Mouse (Mus musculus) CH12F3 (cell line): Measurements from ENCODE around the gene Zcchc8.
"Not testable (repeated sequence)": the region's sequence is repeated elsewhere in the genome, so short reads cannot be mapped to it uniquely, and the experiment has no call there.

Experiments
- in situ Hi-C: fragments of 300-500 bp; cut with MboI; formaldehyde crosslinking; loops from 2 replicates; pipeline ENCODE4 v1.14.3; 2020; ENCODE audit warnings: low sequenced_read_pairs

The Zcchc8 gene

DNA sequence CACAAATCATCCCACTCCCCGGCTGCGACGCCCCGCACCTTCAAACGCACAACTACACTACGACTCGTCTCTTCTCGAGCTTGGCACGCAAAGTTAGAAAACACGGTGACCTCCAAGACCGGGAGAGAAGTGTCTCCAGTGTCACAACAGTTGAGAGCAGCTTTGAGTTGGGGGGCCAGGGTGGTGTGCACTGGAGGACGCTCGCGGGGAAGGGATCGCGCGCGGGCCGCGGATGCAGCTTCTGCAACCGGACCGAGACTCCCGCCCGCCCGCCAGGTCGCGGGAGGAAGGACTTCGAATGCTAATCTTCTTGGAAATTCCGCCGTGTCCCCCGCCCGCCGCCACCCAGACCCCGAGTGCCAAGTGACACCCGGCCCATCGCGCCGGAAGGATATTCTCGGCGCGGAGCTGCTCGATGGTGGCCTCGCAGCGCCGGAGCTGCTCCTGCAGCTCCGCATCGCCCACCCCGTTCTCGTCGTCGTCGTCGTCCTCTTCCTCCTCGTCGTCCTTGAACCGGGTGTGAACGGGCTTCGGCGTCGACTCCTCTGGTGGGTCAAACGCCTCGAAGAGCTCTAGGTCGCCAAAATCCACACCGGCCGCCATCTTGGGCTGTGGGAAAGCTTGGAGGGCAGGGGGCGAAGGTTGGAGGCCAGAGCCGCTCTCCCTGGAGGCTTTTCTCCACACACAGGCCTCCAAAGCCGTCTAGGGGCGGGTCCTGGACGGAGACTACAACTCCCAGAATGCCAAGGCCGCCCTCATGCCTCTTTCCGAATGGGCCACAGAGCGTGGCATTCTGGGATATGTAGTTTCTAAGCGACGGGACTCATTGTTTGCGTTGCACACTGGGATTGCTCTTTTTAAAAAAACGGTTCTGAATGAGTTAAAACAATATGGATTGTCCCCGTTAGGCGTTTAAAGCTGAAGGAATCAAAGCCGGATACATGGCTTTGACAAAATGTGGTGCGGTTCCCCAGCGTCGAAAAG is at the start of gene Zcchc8:
TSS of gene Zcchc8 (minus strand) at position 773 of the 984 bp plus-strand sequence.
- in situ Hi-C loops = no loop called here

GRCm38 (mm10) chr5:123766455-123766854 is 45.6 kb upstream of the Zcchc8 start:
- in situ Hi-C loops = not testable (repeated sequence)

GRCm38 (mm10) chr5:123765506-123765905 is 44.6 kb upstream of the Zcchc8 start:
- in situ Hi-C loops = no loop called here

- in situ Hi-C loops = no loop called here
These were observed 28.5 kb upstream of the Zcchc8 start, which contains the start of the genes Rsrc2 and Kntc1 for GRCm38 (mm10) chr5:123749065-123750064. Gene Rsrc2 (minus strand): TSS chr5:123749414. Gene Kntc1 (plus strand): TSS chr5:123749716.

- in situ Hi-C loops = no loop called here
These were observed 27.6 kb upstream of the Zcchc8 start for GRCm38 (mm10) chr5:123748339-123749064.

- in situ Hi-C loops = no loop called here
These were observed 26.7 kb upstream of the Zcchc8 start for GRCm38 (mm10) chr5:123747604-123748003.

DNA sequence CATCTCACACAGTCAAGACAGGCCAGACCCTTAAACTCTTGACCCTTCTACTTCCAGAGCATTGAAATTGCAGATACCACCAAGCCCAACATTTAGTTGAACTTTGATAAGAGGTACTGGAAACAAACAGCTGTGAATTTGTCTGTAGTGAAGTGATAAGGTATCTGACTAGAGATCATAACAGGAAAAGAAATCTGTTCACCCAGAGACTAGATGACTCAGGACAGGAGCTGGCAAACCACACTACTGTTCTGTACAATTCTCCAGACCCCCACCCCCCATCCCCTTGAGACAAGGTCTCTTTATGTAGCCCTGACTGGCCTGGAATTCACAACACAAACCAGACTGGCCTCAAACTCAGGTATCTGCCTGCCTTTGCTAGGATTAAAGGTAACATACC is 25.4 kb upstream of the Zcchc8 start:
- in situ Hi-C loops = no loop called here

DNA sequence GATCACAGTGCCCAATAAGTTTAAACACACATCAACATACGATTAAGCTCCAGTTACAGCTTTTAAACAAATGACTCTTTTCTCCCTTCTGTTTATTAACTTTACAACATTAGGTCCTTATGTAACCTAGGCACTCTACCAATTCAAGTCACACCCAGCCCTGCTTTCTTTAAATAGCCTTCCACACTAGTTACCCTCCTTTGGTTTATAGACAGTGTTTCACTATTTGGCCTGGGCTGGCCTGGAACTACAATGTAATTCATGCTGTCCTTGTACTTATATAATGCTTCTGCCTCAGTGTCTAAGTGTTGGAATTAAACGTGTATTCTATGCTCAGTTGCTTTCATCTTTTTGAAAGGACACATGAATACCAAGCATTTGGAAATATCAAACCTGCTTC is 23.5 kb upstream of the Zcchc8 start:
- in situ Hi-C loops = no loop called here

GRCm38 (mm10) chr5:123730981-123731380 is 10.1 kb upstream of the Zcchc8 start:
- in situ Hi-C loops = no loop called here

DNA sequence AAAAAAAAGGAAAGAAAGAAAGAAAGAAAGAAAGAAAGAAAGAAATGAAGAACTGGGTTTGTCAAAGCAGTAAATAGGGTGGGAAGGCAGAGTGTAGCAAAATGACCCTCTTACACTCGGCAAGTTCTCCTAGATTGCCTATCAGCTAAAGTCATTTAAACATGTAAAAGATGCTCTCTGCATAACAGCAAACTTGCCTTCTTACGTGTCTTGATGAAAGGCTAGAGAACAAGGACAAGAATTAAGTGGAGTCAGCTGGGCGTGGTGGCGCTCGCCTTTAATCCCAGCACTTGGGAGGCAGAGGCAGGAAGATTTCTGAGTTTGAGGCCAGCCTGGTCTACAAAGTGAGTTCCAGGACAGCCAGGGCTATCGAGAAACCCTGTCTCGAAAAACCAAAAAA is 2.9 kb upstream of the Zcchc8 start:
- in situ Hi-C loops = not testable (repeated sequence)

DNA sequence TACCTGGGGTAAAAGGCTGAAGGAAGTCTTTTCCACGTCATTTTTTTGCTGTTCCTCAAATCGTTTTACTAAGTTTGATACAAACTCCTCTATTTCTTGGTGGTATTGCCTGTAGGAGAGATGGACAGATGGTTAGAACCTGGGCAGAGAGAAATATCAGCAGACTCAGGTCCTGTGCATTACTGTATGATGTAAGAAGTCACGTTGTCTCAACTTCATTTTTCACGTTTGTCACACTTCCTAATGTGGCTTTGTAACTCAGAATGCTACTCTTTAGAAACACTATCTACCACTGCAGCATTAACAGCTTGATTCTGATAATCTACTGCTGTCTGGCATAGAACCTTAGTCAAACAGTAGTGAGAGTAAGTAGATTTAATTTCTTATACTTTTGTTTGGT is 6.3 kb downstream of the Zcchc8 start:
- in situ Hi-C loops = no loop called here

DNA sequence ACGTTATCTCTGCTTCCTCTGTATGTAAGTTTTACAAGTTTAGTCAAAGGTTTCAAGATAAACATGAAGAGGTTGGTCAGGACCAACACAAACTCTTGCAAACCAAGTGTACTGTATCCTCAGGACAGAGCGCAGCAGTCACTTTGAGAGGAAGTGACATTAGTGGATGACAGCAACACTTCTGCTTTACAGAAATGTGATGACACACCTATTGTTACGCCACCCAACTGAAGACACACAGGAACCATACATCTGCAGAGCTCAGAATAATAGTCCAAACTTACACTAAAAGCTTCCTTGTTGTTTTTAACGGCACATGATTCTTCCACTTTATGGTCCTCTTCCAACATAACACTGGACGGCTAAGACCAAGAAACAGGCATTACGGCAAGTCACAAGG is 7.1 kb downstream of the Zcchc8 start:
- in situ Hi-C loops = no loop called here

DNA sequence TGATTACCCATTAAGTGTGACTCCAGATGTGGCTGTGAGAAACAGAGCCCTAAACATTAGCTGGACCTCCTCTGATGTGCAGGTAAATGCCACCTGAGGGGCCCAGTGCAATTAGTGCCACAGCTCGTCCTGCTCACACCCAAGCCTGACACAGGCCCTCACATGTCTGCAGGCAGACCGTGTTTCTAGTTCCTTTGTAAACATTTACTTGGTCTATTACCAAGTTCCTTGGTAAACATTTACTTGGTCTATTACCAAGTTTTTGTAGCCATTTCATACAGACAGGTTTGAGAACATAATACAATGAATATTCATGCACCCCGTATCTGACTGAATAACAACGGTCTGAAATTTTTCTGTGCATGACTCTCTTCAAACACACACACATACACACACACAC is 11.3 kb downstream of the Zcchc8 start:
- in situ Hi-C loops = no loop called here

GRCm38 (mm10) chr5:123708598-123708997 is 12.3 kb downstream of the Zcchc8 start:
- in situ Hi-C loops = no loop called here

- in situ Hi-C loops = no loop called here
These were observed 20.3 kb downstream of the Zcchc8 start for GRCm38 (mm10) chr5:123700625-123701024.

DNA sequence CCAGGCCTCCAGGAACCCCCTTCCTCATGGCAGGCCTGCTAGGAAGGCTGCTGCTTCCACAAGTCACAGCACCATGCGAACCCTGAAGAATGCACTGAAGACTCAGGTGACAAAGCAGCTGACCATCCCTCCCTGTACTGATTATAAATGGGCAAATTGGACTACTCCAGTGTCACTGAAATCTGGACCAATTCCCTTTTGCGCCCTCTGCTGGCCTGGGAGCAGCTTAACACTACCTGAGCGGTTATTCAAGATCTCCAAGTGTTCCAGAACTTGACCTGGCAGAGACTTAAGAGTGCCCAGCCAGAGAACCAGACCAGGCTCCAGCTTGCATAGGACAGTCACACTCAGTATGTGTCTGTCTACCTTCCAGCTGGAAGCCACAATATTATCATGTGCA is 21.7 kb downstream of the Zcchc8 start:
- in situ Hi-C loops = loop anchor here (5.0 kb wide), 1 partner anchor 72 kb away; no protein-coding TSS in a partner anchor

DNA sequence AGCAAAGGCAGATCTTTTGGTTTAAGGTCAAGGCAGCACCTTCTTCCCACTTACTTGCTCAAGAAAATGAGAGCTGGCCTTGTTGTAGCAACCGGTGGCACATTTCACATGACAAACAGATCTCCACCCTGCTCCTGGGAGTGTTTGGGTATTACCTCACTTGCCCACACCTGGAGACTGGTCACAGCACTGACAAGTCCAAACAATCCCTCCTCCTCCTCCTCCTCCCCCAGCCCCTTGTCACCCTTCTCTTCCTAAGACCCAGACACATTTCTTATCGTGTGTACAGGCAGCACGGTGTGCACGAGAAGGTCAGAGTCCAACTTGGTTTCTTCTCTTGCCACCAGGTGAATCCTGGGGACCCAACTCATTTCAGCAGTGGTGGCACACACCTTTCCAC is 23.9 kb downstream of the Zcchc8 start:
- in situ Hi-C loops = loop anchor here (5.0 kb wide), 1 partner anchor 70 kb away; no protein-coding TSS in a partner anchor

DNA sequence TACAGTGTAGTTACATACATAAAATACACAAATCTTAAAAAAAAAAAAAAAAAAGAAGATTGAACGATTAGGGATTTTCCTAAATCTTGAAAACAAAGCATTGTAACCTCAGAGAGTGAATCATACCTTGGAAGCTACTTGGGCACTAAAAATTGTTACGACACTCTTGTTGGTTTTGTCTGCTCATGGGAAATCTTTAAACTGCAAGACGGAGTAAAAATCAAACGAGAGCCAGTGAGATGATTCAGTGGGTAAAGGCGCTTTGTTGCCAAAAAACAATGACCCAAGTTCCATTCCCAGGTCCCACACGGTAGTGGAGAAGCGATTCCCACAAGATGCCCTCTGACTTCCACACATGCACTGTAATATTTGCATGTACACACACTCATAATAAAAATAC is 24.7 kb downstream of the Zcchc8 start:
- in situ Hi-C loops = loop anchor here (5.0 kb wide), 1 partner anchor 69 kb away; no protein-coding TSS in a partner anchor

GRCm38 (mm10) chr5:123694468-123694867 is 26.4 kb downstream of the Zcchc8 start:
- in situ Hi-C loops = no loop called here
